Mouse (Mus musculus) embryonic facial prominence, embryonic 13.5 days (tissue): Measurements from ENCODE around the gene Elane. TPM values are rescaled to one million over a fixed set of nuclear protein-coding genes. Genes with fewer than 3 reads are reported as not detected.

Source experiments
- ATAC-seq: fragments of 200-750 bp; cut with Nextera tagmentation; 2 replicates; pipeline ENCODE4 v1.8.0; 2017; ENCODE audit warnings: low read depth; ENCODE audit not compliant: insufficient number of reproducible peaks, insufficient read depth, low FRiP score, low TSS enrichment
- H3K27ac ChIP-seq: fragments of 300-500 bp; sonication (generic); 2 replicates; pipeline ENCODE4 v1.5.1; 2015; ENCODE audit warnings: moderate library complexity, mild to moderate bottlenecking, inconsistent platforms
- H3K27me3 ChIP-seq: fragments of 300-500 bp; sonication (generic); 2 replicates; pipeline ENCODE4 v1.6.1; 2015; ENCODE audit warnings: mild to moderate bottlenecking, inconsistent platforms
- H3K36me3 ChIP-seq: fragments of 300-500 bp; sonication (generic); 2 replicates; pipeline ENCODE4 v1.6.1; 2015; ENCODE audit warnings: mild to moderate bottlenecking, inconsistent platforms
- H3K4me1 ChIP-seq: fragments of 300-500 bp; sonication (generic); 2 replicates; pipeline ENCODE4 v1.6.1; 2015; ENCODE audit warnings: inconsistent platforms
- H3K4me2 ChIP-seq: fragments of 300-500 bp; sonication (generic); 2 replicates; pipeline ENCODE4 v1.6.1; 2015; ENCODE audit warnings: moderate library complexity, mild to moderate bottlenecking, inconsistent platforms
- H3K4me3 ChIP-seq: fragments of 300-500 bp; sonication (generic); 2 replicates; pipeline ENCODE4 v1.5.1; 2015; ENCODE audit warnings: mild to moderate bottlenecking, inconsistent platforms
- H3K9ac ChIP-seq: fragments of 300-500 bp; sonication (generic); 2 replicates; pipeline ENCODE4 v1.6.1; 2015; ENCODE audit warnings: mild to moderate bottlenecking, inconsistent platforms
- H3K9me3 ChIP-seq: fragments of 300-500 bp; sonication (generic); 2 replicates; pipeline ENCODE4 v1.6.1; 2016; ENCODE audit warnings: inconsistent platforms
- WGBS: fragments of 180-500 bp; shearing (Covaris S2); methylation state at CpG from one replicate; pipeline ENCODE4 v1.1.7; 2015; ENCODE audit warnings: mixed read lengths; 5-methylcytosine and 5-hydroxymethylcytosine counted together
- polyA plus RNA-seq: library from polyadenylated mRNA; unstranded; fragments of >200 nt; fragmentation: Nextera tagmentation; extraction: Ambion mirVana; gene quantifications from 2 replicates; pipeline ENCODE4 v1.2.1, GENCODE M21; 2015

Elane gene
- polyA plus RNA-seq, result 1.9 TPM in 1 of 2 replicates, not detected in the other

DNA sequence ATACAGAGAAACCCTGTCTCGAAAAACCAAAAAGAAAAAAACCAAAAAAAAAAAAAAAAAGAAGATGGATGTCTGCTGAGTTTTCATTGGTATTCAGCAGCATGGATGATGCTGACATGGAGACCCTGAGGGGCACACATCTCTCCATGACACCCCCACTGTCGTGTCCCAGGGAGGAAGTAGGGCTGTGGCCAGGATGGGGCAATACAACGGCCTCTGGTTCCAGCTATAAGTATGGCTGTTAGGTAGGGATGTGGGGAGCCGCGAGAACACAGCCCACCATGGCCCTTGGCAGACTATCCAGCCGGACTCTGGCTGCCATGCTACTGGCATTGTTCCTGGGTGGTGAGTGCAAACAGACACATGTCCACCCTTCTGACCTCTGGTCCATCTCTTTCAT, at the start of gene Elane:
TSS of gene Elane (plus strand) at position 194 of the 400 bp plus-strand sequence.
- H3K9me3 ChIP-seq, result no peaks in the 10 kb centered on the region
- no peak within 1 kb of the TSS for H3K4me2 ChIP-seq
- no peak within 1 kb of the TSS for H3K27ac ChIP-seq
- H3K36me3 ChIP-seq, result no peaks in the 10 kb centered on the region
- ATAC-seq, result no peak
- peaks cover 12% of the 10 kb centered on the region; the same call in 1 of the 2 replicates for H3K27me3 ChIP-seq
- WGBS, result 88% methylated on average over 6 of the region's 6 CpGs
- no peak within 1 kb of the TSS for H3K4me3 ChIP-seq
- H3K4me1 ChIP-seq, result peaks cover 29% of the 10 kb centered on the region
- no peak within 1 kb of the TSS for H3K9ac ChIP-seq

DNA sequence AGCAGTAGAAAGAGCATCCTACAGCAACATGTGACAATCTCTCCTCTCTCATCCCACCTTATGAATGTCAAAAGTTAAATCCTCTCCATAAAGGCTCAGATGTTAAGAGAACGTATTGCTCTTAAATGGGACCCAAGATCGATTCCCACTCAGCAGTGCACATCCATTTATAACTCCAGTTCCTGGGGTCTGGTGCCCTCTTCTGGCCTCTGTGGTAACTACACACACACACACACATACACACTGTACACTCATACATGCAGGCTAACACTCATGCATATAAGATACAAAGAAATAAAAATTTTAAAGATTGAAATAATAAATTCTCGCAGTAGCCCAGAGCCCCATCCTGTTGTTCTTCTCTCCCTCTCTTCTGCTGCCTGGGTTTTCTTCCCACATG, 49.1 kb upstream of the Elane start:
- H3K9ac ChIP-seq, result no peak overlapping the region
- no peaks in the 10 kb centered on the region for H3K36me3 ChIP-seq
- no peak overlapping the region for H3K27ac ChIP-seq
- H3K4me2 ChIP-seq, result no peak overlapping the region
- no peaks in the 10 kb centered on the region for H3K27me3 ChIP-seq
- no peak overlapping the region for H3K4me3 ChIP-seq
- H3K9me3 ChIP-seq, result no peaks in the 10 kb centered on the region
- ATAC-seq, result no peak
- H3K4me1 ChIP-seq, result peaks cover 20% of the 10 kb centered on the region
- 96% methylated on average over 3 of the region's 3 CpGs for WGBS

DNA sequence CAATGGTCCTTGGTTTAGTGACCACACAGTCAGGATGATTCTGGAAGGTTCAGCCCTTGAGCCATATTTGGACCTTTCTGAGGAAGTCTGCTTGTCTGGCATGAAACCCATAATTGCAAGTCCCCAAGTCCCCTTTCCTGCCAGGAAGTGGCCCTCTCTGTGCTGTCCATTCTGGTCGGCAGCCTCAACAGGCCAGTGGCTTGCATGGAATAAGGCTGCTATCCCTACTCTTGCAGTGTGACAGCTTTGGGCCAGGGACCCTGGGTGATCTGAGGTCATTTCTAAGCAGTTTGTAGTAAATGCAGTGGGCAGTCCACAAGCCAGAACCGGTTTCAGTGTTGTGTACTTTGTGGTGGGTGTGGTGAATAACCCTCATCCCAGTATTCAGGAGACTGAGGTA, 47.9 kb upstream of the Elane start:
- 40% methylated on average over 2 of the region's 2 CpGs for WGBS
- Histone ChIP-seq H3K27me3 (no peaks in the 10 kb centered on the region), H3K27ac (no peak overlapping the region), H3K9ac (no peak overlapping the region), H3K4me2 (no peak overlapping the region), H3K4me1 (peaks cover 27% of the 10 kb centered on the region), H3K36me3 (no peaks in the 10 kb centered on the region), H3K4me3 (no peak overlapping the region), H3K9me3 (no peaks in the 10 kb centered on the region)
- ATAC-seq, result no peak

DNA sequence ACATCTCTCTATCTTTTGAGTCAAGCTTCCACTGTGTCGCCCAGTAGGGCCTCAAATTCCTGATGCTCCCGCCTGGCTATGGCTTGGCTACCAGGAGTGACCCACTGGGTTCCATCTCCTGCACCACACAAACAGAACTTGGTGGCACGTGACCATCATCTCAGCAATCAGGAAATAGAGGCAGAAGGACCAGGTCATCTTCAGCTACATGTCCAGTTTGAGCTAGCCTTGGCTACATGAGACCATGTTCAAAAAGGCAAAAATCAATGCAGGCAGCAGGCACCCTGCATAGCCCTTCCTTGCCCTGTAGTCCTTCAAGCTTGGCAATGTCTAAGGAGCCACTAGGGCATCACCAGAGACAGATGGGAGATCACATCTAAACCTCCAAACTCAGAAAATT, 46.0 kb upstream of the Elane start:
- ATAC-seq, result no peak
- Histone ChIP-seq H3K36me3 (no peaks in the 10 kb centered on the region), H3K4me1 (peaks cover 38% of the 10 kb centered on the region), H3K9me3 (no peaks in the 10 kb centered on the region), H3K4me2 (peak overlapping the region; percentile 68), H3K9ac (no peak overlapping the region), H3K27ac (peak overlapping the region; percentile 95), H3K27me3 (no peaks in the 10 kb centered on the region), H3K4me3 (peak overlapping the region; percentile 43)
- 92% methylated on average over 3 of the region's 3 CpGs for WGBS

DNA sequence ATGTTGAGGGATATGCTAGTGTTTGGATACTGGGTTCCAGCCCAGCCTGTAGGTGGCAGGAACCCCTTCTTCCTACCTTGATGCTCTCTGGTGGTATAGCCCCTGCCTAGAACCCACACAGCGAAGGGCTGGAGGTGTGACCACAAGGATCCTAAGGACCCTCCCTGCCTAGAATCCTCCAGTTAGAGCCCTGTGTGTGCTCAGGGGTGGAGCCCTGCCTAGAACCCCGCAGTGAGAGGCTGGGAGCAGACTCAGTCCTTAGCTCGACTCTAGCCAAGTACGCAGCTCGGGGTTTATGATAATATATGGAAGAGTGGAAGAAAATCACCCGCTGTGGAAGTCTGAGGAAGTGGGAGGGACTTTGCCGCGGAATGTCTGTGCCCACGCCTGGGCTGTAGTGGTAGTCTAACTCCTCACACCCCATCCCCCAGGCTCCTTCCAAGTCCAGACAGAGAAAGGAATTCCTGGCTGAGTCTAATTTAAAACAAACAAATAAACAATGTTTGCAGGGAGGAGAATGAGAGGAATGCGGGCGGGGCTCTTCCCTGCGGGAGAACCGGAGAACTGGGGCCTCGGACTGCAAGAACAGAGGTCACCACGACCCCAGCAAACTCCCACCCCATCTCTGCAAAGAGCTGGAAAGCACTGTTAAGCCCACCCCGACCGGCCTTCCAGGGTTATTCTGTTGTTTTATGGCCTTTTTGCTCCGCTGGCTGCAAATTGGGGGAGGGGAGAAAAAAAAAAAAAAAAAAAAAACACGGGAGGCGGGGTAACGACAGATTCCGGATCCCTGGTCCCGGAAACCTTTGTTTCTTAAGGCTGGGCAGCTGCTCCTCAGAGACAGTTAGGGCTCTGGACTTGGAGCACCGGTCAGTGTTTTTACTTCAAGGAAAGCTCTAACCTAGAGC, 45.1 kb upstream of the Elane start:
- ATAC-seq, result peak; percentile 91
- peak overlapping the region; percentile 95 for H3K27ac ChIP-seq
- peaks cover 42% of the 10 kb centered on the region for H3K4me1 ChIP-seq
- peak overlapping the region; percentile 73 for H3K9ac ChIP-seq
- no peaks in the 10 kb centered on the region for H3K27me3 ChIP-seq
- H3K4me2 ChIP-seq, result peak overlapping the region; percentile 68
- no peaks in the 10 kb centered on the region for H3K36me3 ChIP-seq
- under 1% methylated on average over 24 of the region's 24 CpGs for WGBS
- peak overlapping the region; percentile 43 for H3K4me3 ChIP-seq
- no peaks in the 10 kb centered on the region for H3K9me3 ChIP-seq

DNA sequence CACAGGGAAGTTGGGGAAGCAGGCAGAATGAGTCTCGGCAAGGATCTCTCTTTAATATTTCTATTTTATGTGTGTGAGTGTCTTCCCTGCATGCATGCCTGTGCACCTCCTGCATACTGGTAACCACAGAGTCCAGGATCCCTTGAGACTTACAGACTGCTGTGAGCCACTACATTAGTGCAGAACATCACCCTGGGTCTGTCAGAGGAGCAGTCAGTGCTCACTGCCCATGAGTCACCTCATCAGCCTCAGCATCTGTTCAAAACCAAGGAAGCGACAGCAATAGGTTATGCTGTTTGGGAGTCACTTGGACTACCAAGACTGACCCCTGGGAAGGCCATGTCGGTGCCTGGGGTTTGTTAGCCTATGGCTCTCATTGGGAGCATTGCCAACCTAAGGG, 43.7 kb upstream of the Elane start:
- WGBS, result 72% methylated on average over 3 of the region's 3 CpGs
- Histone ChIP-seq H3K9me3 (no peaks in the 10 kb centered on the region), H3K9ac (no peak overlapping the region), H3K36me3 (no peaks in the 10 kb centered on the region), H3K27ac (peak overlapping the region; percentile 14; the same call in 1 of the 2 replicates), H3K27me3 (no peaks in the 10 kb centered on the region), H3K4me2 (no peak overlapping the region), H3K4me3 (no peak overlapping the region), H3K4me1 (peaks cover 42% of the 10 kb centered on the region)
- ATAC-seq, result no peak

DNA sequence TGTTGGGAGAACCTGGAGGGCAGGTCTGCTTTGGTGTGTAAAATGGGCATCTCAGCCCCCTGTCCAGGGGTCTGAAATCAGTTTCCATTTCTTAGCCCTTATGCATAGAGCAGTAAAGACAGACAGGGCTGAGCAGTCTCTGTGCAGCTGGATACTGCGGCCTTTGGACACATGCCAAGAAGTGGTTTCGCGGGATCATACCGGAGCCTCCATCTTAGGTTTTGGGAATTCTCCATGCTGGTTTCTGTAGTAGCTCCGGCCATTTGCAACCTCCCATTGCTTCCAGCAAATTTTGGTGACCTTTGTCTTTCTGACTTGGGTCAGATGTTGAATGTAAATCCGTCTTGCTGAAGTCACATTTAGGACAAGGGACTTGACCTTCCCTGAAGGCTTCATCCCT, 42.6 kb upstream of the Elane start:
- Histone ChIP-seq H3K27me3 (no peaks in the 10 kb centered on the region), H3K4me3 (no peak overlapping the region), H3K9ac (peak overlapping the region; percentile 27), H3K4me2 (no peak overlapping the region), H3K36me3 (no peaks in the 10 kb centered on the region), H3K9me3 (no peaks in the 10 kb centered on the region), H3K4me1 (peaks cover 42% of the 10 kb centered on the region), H3K27ac (peak overlapping the region; percentile 41; the same call in 1 of the 2 replicates)
- WGBS, result 51% methylated on average over 6 of the region's 6 CpGs
- no peak for ATAC-seq

DNA sequence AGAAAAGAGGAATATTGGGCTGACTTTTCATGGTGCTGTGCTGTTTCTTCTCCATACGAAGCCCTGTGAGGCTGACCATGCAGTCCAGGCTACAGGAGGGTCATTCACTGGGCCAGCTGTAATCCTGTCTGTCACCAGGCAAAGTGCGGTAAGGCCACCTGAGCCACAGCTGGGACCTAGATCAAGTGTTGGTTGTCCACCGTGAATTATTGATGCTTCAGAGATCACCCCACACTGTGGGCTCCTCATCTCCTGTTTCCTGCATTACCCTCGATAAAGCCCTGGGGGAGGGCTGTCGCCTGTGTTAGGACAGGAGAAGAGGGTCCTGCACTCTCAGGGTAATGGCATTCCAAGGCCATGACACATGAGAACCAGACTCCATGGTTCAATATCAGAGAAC, 39.5 kb upstream of the Elane start:
- H3K4me1 ChIP-seq, result peaks cover 44% of the 10 kb centered on the region
- H3K4me3 ChIP-seq, result no peak overlapping the region

DNA sequence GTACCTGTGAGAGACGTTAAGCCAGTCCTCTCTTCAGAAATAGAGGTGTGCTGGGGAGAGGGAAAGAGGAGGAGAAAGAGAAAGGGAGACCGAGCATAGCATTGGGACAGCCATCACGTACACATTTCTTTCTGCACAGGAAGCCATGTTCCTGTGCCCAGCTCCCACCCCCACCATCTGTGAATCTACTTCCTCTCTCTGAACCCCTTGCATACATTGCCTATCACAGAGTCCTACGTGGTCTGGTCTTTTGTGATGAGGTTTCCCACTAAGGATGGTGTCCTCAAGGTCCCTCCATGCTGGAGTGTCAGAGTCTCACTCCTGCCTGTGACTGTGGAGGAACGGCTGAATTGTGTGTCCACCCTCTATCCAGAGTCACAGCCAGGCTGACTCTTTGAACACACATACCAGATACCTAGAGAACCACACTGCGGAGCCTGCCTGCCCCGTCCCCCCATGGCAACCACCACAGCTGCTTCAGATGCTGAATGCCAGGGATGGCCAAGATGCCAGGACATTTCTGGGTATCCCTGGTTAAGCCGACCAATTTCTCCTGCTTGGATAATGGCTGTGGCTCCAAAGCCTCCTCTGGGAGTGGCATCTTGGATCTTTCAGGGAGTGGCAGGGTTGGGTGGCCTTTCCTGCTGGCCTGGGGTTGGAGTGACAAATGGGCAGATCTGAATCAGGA, 36.0 kb upstream of the Elane start:
- peaks cover 36% of the 10 kb centered on the region for H3K4me1 ChIP-seq
- H3K27me3 ChIP-seq, result no peaks in the 10 kb centered on the region
- H3K9ac ChIP-seq, result no peak overlapping the region; the same call in 1 of the 2 replicates
- whole genome bisulfite sequencing, result 84% methylated on average over 8 of the region's 8 CpGs
- ATAC-seq, result no peak
- no peaks in the 10 kb centered on the region for H3K36me3 ChIP-seq
- no peak overlapping the region for H3K4me3 ChIP-seq
- H3K4me2 ChIP-seq, result no peak overlapping the region
- H3K27ac ChIP-seq, result no peak overlapping the region
- no peaks in the 10 kb centered on the region for H3K9me3 ChIP-seq

More for the DNA sequence above, 39.5 kb upstream of the Elane start:
- H3K9ac ChIP-seq, result no peak overlapping the region
- H3K4me2 ChIP-seq, result no peak overlapping the region
- H3K27ac ChIP-seq, result no peak overlapping the region
- H3K9me3 ChIP-seq, result no peaks in the 10 kb centered on the region
- no peaks in the 10 kb centered on the region for H3K27me3 ChIP-seq
- 55% methylated on average over 5 of the region's 5 CpGs for WGBS
- no peaks in the 10 kb centered on the region for H3K36me3 ChIP-seq
- no peak for ATAC-seq

DNA sequence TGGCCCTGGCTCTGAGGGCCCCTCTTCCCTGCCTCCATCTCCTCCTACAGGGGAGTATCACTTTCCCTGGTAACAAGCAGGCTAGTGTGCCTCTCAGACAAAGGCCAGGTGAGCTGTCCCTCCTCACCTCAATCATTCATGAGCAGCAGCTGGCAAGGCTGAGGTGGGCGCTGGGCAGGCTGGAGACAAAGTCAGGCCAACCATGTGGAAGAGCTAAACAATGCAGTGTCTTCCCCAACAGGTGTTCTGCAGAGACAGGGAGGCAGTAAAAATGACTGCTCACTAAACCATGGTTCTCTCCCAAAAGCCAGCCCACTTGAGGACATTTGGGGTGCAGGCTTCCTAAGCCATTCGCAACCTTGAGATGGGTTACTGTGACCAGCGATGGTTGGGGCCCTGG, 34.4 kb upstream of the Elane start:
- Histone ChIP-seq H3K27ac (peak overlapping the region; percentile 100), H3K36me3 (peaks cover 5% of the 10 kb centered on the region), H3K4me2 (peak overlapping the region; percentile 81), H3K9ac (peak overlapping the region; percentile 83; the same call in 1 of the 2 replicates), H3K4me3 (peak overlapping the region; percentile 99), H3K27me3 (no peaks in the 10 kb centered on the region), H3K4me1 (peaks cover 38% of the 10 kb centered on the region), H3K9me3 (no peaks in the 10 kb centered on the region)
- ATAC-seq, result no peak
- 58% methylated on average over 3 of the region's 3 CpGs for WGBS

DNA sequence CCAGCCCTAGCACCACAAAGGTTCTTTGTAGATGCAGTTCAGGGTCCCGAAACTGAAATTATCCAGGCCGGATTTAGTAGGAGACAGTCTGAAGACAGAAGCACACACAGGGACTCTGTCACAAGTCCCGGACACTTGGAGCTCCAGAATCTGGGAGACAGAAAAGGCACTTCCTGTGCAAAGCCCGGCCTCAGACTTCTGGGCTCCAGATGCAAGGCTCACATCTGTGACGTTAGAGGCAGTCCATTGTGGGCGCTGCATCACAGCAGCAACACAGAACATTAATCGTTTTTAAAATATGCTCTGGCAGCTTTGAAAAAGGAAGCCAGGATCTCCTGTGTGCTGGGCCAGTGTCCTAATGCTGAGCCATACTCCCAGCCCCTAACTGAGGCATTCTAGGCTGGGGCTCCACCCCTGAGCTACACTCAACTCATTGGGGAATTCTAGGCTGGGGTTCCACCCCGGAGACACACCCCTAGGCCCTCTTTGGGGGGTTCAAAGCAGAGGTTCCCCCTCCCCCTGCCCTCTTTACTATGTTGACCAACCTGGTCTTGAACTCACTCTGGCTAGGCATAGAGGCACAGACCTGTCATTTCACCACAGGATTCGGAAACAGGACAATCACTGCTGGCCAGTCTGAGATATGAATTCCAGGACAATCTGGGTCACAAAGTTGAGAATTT, 33.8 kb upstream of the Elane start:
- Histone ChIP-seq H3K4me2 (peak overlapping the region; percentile 81), H3K4me3 (peak overlapping the region; percentile 99), H3K4me1 (peaks cover 44% of the 10 kb centered on the region), H3K9ac (peak overlapping the region; percentile 83), H3K36me3 (peaks cover 11% of the 10 kb centered on the region), H3K27ac (peak overlapping the region; percentile 100), H3K9me3 (no peaks in the 10 kb centered on the region), H3K27me3 (no peaks in the 10 kb centered on the region)
- 24% methylated on average over 9 of the region's 9 CpGs for WGBS
- ATAC-seq, result no peak
